Comparison of ENCODE assay signal across 7 mouse cellular contexts in genomic region chr17:33977861-33978557, GRCm38 (mm10). TPM values are rescaled to one million over a fixed set of nuclear protein-coding genes. Genes with fewer than 3 reads are reported as not detected.
A peak's percentile ranks its signal among the peaks of the same experiment; 100 is the strongest.
DNase-seq lines count a peak whose midpoint lies in the region; ATAC-seq and TF ChIP-seq lines count a peak whose summit lies in the region.

No protein-coding gene starts in this region.

- no peak overlapping the region for H3K9ac ChIP-seq in lung, embryonic 15.5 days
- H3K9ac ChIP-seq in embryonic facial prominence, embryonic 15.5 days: no peak overlapping the region
- H3K9ac ChIP-seq in limb, embryonic 11.5 days (ENCODE audit: low read length): peak overlapping the region; percentile 49

- H3K4me3 ChIP-seq in lung, embryonic 15.5 days: peak overlapping the region; percentile 34
- peak overlapping the region; percentile 37 for H3K4me3 ChIP-seq in embryonic facial prominence, embryonic 15.5 days (replicated peaks)
- peak overlapping the region; percentile 26 for H3K4me3 ChIP-seq in limb, embryonic 11.5 days (ENCODE audit: low read depth, low read length)
- H3K4me3 ChIP-seq in olfactory bulb, adult 2 months (ENCODE audit: insufficient read depth, low read depth, low read length): peak overlapping the region; percentile 62

- TF ChIP-seq CTCF in olfactory bulb, adult 2 months (IDR thresholded peaks at IDR 0.05; ENCODE audit: insufficient read depth, low read depth, low read length): no peak

- TF ChIP-seq POLR2A in olfactory bulb, adult 2 months (IDR thresholded peaks at IDR 0.05; ENCODE audit: insufficient read depth, low read depth, low read length): no peak

- 2% methylated on average over 57 of the region's 57 CpGs for WGBS in lung, embryonic 15.5 days
- WGBS in embryonic facial prominence, embryonic 15.5 days: 1% methylated on average over 57 of the region's 57 CpGs
- WGBS in limb, embryonic 11.5 days: 2% methylated on average over 57 of the region's 57 CpGs
- 2% methylated on average over 57 of the region's 57 CpGs for WGBS in olfactory bulb, adult 2 months

- no peak overlapping the region for H3K27ac ChIP-seq in lung, embryonic 15.5 days
- no peak overlapping the region for H3K27ac ChIP-seq in embryonic facial prominence, embryonic 15.5 days (replicated peaks)
- H3K27ac ChIP-seq in limb, embryonic 11.5 days (replicated peaks; ENCODE audit: low read depth, low read length): no peak overlapping the region
- H3K27ac ChIP-seq in olfactory bulb, adult 2 months (ENCODE audit: insufficient read depth, low read depth, low read length): no peak overlapping the region

- DNase-seq in lung, postnatal 36 days: no peak
- DNase-seq in limb, embryonic 11.5 days (ENCODE audit: low spot score): no peak
- no peak for DNase-seq in ovary, postnatal 14 days (ENCODE audit: low spot score)
- no peak for DNase-seq in right cerebral cortex, postnatal 10 days (ENCODE audit: low spot score in 2 of 2)

- H3K27me3 ChIP-seq in lung, embryonic 15.5 days: peaks cover 46% of the 10 kb centered on the region
- H3K27me3 ChIP-seq in embryonic facial prominence, embryonic 15.5 days: peaks cover 60% of the 10 kb centered on the region
- H3K27me3 ChIP-seq in limb, embryonic 11.5 days (ENCODE audit: control insufficient read depth, insufficient read depth, low read length): peaks cover 30% of the 10 kb centered on the region

- no peak for ATAC-seq in lung, embryonic 15.5 days (ENCODE audit: borderline replicate concordance, extremely low read depth, low FRiP score, low TSS enrichment)
- no peak for ATAC-seq in embryonic facial prominence, embryonic 15.5 days (ENCODE audit: insufficient number of reproducible peaks, low FRiP score, low TSS enrichment, low read depth)
- no peak for ATAC-seq in limb, embryonic 11.5 days (ENCODE audit: insufficient number of reproducible peaks, low FRiP score, low TSS enrichment, low read depth)

- peak overlapping the region; percentile 62 for H3K4me2 ChIP-seq in lung, embryonic 15.5 days
- H3K4me2 ChIP-seq in embryonic facial prominence, embryonic 15.5 days (replicated peaks): peak overlapping the region; percentile 59
- peak overlapping the region; percentile 54 for H3K4me2 ChIP-seq in limb, embryonic 11.5 days (ENCODE audit: low read depth, severe bottlenecking)

- no peaks in the 10 kb centered on the region for H3K36me3 ChIP-seq in lung, embryonic 15.5 days
- H3K36me3 ChIP-seq in embryonic facial prominence, embryonic 15.5 days: no peaks in the 10 kb centered on the region
- no peaks in the 10 kb centered on the region for H3K36me3 ChIP-seq in limb, embryonic 11.5 days (ENCODE audit: control insufficient read depth, insufficient read depth, low read length)

- H3K4me1 ChIP-seq in lung, embryonic 15.5 days: peaks cover 37% of the 10 kb centered on the region
- peaks cover 27% of the 10 kb centered on the region for H3K4me1 ChIP-seq in embryonic facial prominence, embryonic 15.5 days
- peaks cover 8% of the 10 kb centered on the region; the same call in 1 of the 2 replicates for H3K4me1 ChIP-seq in limb, embryonic 11.5 days (ENCODE audit: control insufficient read depth, insufficient read depth, low read length)
- H3K4me1 ChIP-seq in olfactory bulb, adult 2 months (ENCODE audit: control insufficient read depth, insufficient read depth, low read length): peaks cover 23% of the 10 kb centered on the region

- no peaks in the 10 kb centered on the region for H3K9me3 ChIP-seq in lung, embryonic 15.5 days
- no peaks in the 10 kb centered on the region for H3K9me3 ChIP-seq in embryonic facial prominence, embryonic 15.5 days (replicated peaks)
- H3K9me3 ChIP-seq in limb, embryonic 11.5 days (ENCODE audit: control insufficient read depth, low read length): no peaks in the 10 kb centered on the region

RNA-seq across cellular contexts. Expression of gene H2-K1, which starts 22.1 kb away (rescaled TPM):
- polyA plus RNA-seq in lung, embryonic 15.5 days (2015; fragmentation: Nextera tagmentation; extraction: Ambion mirVana): 49.7 and 69.2 TPM in 2 replicates
- polyA plus RNA-seq in embryonic facial prominence, embryonic 15.5 days (2015; fragmentation: Nextera tagmentation; extraction: Ambion mirVana): 29.0 and 31.1 TPM in 2 replicates
- 4.2 and 5.3 TPM in 2 replicates for polyA plus RNA-seq in limb, embryonic 11.5 days (2014; fragmentation: Nextera tagmentation; extraction: Ambion mirVana)
- not detected in 2 replicates for polyA plus RNA-seq in olfactory bulb, adult 2 months (2012; ENCODE audit: insufficient read depth, insufficient read length, low replicate concordance, missing spikeins)

RNA-seq across cellular contexts. Expression of gene Rps18, which starts 22.2 kb away (rescaled TPM):
- 1,650 and 1,822 TPM in 2 replicates for polyA plus RNA-seq in lung, embryonic 15.5 days (2015; fragmentation: Nextera tagmentation; extraction: Ambion mirVana)
- 1,731 and 1,878 TPM in 2 replicates for polyA plus RNA-seq in embryonic facial prominence, embryonic 15.5 days (2015; fragmentation: Nextera tagmentation; extraction: Ambion mirVana)
- polyA plus RNA-seq in limb, embryonic 11.5 days (2014; fragmentation: Nextera tagmentation; extraction: Ambion mirVana): 1,618 and 1,641 TPM in 2 replicates
- 1,298 TPM in 1 of 2 replicates, not detected in the other for polyA plus RNA-seq in olfactory bulb, adult 2 months (2012; ENCODE audit: insufficient read depth, insufficient read length, low replicate concordance, missing spikeins)

RNA-seq across cellular contexts. Expression of gene Vps52, which starts 22.4 kb away (rescaled TPM):
- 49.3 and 55.4 TPM in 2 replicates for polyA plus RNA-seq in lung, embryonic 15.5 days (2015; fragmentation: Nextera tagmentation; extraction: Ambion mirVana)
- polyA plus RNA-seq in embryonic facial prominence, embryonic 15.5 days (2015; fragmentation: Nextera tagmentation; extraction: Ambion mirVana): 48.9 and 57.2 TPM in 2 replicates
- 35.6 and 37.1 TPM in 2 replicates for polyA plus RNA-seq in limb, embryonic 11.5 days (2014; fragmentation: Nextera tagmentation; extraction: Ambion mirVana)
- not detected in 2 replicates for polyA plus RNA-seq in olfactory bulb, adult 2 months (2012; ENCODE audit: insufficient read depth, insufficient read length, low replicate concordance, missing spikeins)

RNA-seq across cellular contexts. Expression of gene B3galt4, which starts 26.7 kb away (rescaled TPM):
- 3.8 and 4.3 TPM in 2 replicates for polyA plus RNA-seq in lung, embryonic 15.5 days (2015; fragmentation: Nextera tagmentation; extraction: Ambion mirVana)
- 6.0 and 8.5 TPM in 2 replicates for polyA plus RNA-seq in embryonic facial prominence, embryonic 15.5 days (2015; fragmentation: Nextera tagmentation; extraction: Ambion mirVana)
- polyA plus RNA-seq in limb, embryonic 11.5 days (2014; fragmentation: Nextera tagmentation; extraction: Ambion mirVana): 2.6 and 3.0 TPM in 2 replicates
- polyA plus RNA-seq in olfactory bulb, adult 2 months (2012; ENCODE audit: insufficient read depth, insufficient read length, low replicate concordance, missing spikeins): not detected in 2 replicates

RNA-seq across cellular contexts. Expression of gene Wdr46, which starts 37.5 kb away (rescaled TPM):
- 33.1 and 34.2 TPM in 2 replicates for polyA plus RNA-seq in lung, embryonic 15.5 days (2015; fragmentation: Nextera tagmentation; extraction: Ambion mirVana)
- polyA plus RNA-seq in embryonic facial prominence, embryonic 15.5 days (2015; fragmentation: Nextera tagmentation; extraction: Ambion mirVana): 36.2 and 36.5 TPM in 2 replicates
- 37.4 and 45.6 TPM in 2 replicates for polyA plus RNA-seq in limb, embryonic 11.5 days (2014; fragmentation: Nextera tagmentation; extraction: Ambion mirVana)
- not detected in 2 replicates for polyA plus RNA-seq in olfactory bulb, adult 2 months (2012; ENCODE audit: insufficient read depth, insufficient read length, low replicate concordance, missing spikeins)
